Mouse (Mus musculus) cerebellum, postnatal 10 days (tissue): ENCODE results near the gene Gm28043.
A peak's percentile ranks its signal among the peaks of the same experiment; 100 is the strongest.

ENCODE experiments used
- DNase-seq, 2 experiments: peaks; one replicate each; pipeline ENCODE4 v3.0.0; 2021; ENCODE audit warnings: mixed read lengths in 2 of 2

The Gm28043 gene

DNA sequence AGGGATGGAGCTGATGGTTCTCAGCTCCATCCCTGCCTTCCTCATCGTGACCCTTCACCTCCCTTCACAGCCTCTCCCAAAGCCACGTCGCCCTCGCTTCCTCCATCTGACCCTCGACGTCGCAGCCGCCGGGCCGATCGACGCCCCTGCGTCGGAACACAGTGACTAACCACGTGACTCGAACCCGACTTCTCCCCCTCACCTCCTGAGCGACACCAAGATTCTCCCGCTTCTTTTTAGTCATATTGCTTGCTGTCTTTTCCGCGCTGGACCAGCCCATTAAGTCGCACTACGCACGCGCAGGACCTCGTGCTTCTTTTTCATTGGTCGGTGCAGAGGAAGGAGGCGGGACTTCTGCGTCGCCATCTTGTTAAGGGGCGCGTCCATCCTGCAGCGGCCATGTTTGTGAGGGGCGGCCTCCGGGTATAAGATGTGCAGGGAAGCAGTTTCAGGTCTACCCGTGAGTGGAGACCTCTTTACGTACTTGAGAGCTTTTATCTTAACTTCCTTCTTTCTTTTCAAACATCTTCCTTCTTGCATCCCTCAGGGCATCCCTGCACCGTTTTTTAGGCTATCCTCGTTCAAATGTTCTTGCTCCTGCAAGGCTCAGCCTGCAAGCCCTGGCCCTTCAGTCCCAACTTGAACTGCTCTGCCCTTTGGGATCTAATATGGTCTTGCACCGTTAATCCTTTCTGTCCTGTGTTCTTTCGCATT lies 102.2 kb downstream of the Gm28043 start, which contains the start of gene Ccdc167:
Gene Ccdc167, minus strand, starts transcription at position 313 of the 714 bp plus-strand sequence.
- peak; percentile 97 for DNase-seq

DNA sequence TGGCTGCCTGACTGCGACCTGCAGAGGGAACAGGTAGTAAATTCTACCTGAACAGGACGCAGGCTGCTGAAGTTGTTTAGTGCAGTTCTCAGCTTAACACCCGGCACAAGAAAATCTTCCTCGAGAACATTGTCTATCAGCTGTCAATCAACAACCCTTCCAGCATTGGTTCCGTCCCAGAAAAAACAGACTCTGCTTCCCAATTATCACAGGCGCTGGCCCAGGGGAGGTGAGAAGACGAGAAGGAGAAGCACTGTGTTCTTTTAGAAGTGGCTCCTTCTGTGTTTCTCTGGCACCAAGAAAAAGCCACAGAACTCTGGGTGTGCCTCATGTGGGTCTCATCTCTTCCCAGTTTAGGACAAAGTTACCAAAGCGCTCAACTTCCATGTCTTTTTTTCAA lies 104.0 kb downstream of the Gm28043 start:
- DNase-seq, result no peak

DNA sequence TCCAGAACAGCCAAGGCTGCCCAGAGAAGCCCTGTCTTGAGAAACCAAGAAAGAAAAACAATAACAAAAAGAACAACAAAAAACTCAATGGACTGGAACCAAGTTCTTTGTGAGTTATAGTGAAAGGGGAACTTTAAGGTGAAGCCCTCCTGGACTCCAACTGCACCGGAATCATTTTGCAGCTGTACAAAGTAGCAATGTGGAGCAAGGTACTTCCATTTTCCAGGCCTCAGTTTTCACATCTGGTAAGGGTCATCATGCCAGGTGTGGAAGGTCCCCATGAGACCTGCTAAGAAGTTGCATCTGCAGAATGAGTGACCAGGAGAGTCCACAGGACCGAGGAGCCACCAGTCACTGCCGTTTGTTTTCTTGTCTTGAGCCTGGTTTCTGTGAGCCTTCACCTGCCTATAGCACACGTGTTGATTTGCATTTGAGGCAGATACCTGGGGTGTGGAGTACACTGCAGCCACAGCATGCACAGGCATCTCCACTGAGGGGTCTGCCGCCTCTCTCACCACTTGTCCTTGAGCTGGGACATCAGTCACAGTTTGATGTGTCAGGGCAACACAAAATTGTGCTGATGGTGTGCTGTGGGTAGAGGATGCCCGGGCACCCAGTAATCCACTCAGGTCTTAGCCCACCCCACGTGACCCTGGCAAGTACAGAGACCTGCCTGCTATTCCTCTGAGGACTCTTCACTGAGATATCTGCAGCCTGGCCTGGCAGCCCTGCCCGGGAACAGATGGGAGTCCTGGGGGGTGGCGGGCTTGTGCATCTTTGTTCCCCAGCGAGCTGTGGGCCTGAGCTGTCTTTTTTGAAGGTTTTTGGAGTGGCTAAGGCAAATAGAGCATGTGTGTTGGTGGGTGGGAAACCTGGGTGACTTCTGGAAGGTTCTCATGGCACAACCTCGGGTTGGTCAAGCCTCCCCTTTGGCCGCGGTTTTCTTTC lies 105.2 kb downstream of the Gm28043 start:
- DNase-seq, result peak; percentile 85 to 90

- peak; percentile 85 to 88 for DNase-seq
These were observed 106.2 kb downstream of the Gm28043 start for GRCm38 (mm10) chr17:29720755-29721365.

DNA sequence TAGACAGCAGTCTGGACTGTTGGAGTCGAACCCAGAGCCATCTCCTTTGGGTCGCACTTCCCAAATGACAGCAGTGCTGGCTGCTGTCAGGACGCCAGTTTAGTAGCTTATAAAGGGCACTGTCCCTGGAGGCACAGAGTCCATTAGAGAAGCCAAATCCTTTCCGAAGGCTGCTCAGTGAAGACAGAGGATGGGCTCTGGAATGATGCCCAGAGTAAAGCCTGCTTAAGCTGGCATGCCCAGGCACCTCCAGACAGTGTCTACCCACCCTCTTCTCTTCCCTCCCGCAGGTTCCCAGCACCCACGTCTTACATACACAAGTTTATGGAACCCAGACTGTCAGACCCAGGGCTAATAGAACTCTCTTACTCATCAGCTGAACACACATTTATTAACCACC lies 109.9 kb downstream of the Gm28043 start:
- peak; percentile 91 to 92 for DNase-seq

DNA sequence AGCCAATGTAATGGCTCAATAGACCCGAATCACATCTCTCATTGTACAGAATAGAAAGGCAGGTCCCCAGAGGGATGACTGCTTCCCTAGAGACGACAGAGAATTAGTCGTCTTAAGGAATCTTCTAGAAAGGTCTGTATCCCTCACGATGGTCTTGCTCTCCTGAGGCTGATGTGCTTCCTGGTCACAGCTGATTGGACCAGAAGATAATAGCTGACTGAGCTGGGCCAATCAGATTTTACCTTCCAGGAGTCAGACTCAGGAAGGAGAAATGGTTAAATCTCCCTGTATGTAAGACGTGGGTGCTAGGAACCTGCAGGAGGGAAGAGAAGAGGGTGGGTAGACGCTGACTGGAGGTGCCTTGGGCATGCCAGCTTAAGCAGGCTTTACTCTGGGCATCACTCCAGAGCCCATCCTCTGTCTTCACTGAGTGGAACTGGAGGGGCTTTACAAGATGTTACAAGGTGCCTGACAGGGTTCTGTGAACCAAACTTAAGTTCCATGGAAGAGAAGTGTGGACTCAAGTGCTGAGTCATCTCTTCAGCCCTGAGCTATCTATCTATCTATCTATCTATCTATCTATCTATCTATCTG lies 110.4 kb downstream of the Gm28043 start:
- DNase-seq, result peak; percentile 51 to 57

DNA sequence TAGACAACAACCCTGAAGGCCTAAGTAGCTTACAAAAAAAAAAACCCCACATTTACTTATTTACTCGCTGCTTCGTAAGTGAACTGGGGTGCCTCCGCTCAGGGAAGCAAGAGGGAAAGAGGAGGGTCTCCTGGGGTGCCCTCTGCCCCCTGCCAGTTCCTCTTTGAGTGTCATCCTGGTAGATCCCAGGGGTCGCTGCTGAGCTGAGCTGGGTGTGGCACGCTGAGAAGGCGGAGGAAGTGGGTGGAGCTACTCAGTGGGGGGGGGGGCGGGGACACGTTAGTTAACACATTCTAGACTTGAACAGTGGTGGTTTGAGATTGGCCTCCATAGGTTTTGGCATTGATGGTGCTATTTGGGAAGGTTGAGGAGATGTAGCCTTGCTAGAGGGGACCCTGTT lies 113.4 kb downstream of the Gm28043 start:
- no peak for DNase-seq

GRCm38 (mm10) chr17:29730510-29731265 lies 116.0 kb downstream of the Gm28043 start:
- peak; percentile 80 to 87 for DNase-seq

DNA sequence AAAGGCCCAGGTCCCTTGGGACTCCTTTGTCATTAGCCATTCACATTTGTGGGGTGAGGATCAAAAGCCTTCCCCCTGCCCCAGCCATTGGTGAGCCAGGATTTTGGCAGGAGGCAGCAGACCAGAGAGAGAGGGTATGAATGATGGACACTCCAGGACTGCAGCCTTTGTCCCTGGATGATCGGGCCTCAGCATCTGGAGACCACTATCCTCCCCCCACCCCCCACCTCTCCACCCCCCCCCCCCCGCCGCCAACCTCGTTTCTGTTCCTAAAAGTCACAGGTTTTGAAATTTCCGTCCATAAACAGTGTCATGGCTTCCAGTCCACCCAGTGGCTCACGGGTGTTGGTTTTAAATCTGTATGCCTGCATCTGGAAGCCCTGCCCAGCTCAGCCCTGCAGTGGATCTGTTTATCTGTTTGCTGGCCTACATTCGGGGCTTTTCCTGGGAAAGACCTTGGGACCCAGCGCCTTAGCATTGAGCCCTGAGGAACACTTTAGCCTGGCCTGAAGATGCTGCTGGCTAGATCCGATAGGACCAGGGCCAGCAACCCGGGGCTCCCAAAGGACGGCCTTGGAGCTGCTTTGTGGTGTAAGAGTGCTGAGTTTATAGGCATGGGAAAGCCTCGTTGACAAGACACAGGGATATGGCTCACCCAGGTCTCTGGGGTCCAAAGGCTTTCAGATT lies 116.7 kb downstream of the Gm28043 start:
- peak; percentile 60 to 68 for DNase-seq

DNA sequence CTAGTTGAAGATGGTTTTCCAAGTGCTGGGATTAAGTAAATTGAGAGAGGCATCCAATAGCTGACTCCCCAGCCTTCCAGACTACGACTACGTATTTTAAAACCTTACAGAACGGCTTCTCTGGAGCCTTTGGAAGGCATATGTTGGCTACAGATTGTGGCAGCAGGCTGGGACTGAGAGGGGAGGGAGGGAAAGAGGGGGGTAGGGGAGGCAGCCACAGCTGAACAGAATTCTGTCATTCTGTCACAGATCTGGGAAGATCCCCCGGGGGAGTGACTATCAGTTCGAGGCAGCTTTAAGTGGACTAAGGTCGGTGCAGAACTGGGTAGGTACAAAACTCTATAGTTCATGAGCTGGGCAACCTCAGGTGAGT lies 117.3 kb downstream of the Gm28043 start:
- DNase-seq, result peak; percentile 74 to 78

DNA sequence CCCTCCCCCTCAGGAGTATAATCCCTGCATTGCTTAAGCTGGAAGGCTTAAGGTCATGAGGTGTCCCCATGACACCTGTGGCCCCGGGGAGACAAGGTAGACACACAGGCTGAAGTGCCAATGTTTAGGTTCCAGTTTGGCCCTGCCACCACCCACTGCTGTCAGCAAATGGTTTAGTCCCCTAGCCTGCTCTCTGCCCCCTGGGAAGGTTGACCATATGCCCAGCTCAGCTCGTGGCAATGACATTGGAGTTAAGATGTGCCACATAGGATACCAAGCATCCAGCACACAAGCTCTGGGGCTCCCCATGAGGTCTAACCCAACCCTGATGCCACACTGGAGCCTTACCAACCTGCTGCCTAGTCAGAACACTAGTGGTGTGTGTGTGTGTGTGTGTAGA lies 117.8 kb downstream of the Gm28043 start:
- peak; percentile 31 to 54 for DNase-seq

DNA sequence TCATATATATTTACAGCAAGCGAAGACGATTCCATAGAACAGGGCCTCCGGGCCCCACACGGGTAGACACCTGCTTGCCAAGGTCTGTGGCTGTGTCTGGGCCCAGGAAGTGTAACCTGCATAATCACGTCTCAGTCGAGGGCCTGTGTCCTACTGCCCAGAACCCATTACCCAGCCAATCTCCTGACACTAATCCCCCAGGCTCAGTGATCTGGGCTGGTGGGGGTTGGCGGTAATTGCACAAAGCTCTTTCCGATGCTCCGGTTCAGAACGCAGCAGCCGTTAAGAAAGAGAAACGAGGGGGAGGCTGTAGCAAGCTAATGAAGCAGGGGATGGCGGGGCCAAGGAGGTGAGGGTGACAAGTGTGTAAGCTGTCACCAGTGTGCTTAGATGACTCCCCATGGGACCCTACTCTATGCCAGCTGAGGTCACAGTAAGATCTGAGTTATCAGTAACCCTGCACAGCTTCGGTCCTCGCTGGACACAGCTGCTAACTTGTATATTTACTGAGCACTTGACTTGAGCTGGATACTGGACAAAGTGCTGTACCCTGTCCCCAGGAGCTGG lies 121.9 kb downstream of the Gm28043 start:
- DNase-seq, result no peak

- DNase-seq, result peak; percentile 79 to 87
These were observed 123.5 kb downstream of the Gm28043 start for GRCm38 (mm10) chr17:29737849-29738804.

GRCm38 (mm10) chr17:29747466-29747865 lies 132.8 kb downstream of the Gm28043 start:
- DNase-seq, result no peak
